Mouse (Mus musculus) liver, embryonic 11.5 days (tissue): ENCODE measurements around the gene Mia2. TPM values are rescaled to one million over a fixed set of nuclear protein-coding genes. Genes with fewer than 3 reads are reported as not detected.

ENCODE experiments used
- ATAC-seq: fragments of 200-750 bp; cut with Nextera tagmentation; replicated peaks from 2 replicates; pipeline ENCODE4 v1.8.0; 2017; ENCODE audit warnings: moderate number of reproducible peaks, mild to moderate bottlenecking, moderate TSS enrichment, moderate library complexity; ENCODE audit not compliant: low FRiP score
- DNase-seq: peaks from one replicate; pipeline ENCODE4 v3.0.0-alpha.2; 2017; ENCODE audit warnings: low spot score
- H3K27ac ChIP-seq: fragments of 300-500 bp; sonication (generic); 2 replicates; pipeline ENCODE4 v1.5.1; 2014; ENCODE audit warnings: mild to moderate bottlenecking, low read depth, low read length, control low read depth
- H3K27me3 ChIP-seq: fragments of 300-500 bp; sonication (generic); replicated peaks from 2 replicates; pipeline ENCODE4 v1.6.1; 2014; ENCODE audit warnings: low read length, mixed read lengths; ENCODE audit not compliant: control insufficient read depth, insufficient read depth
- H3K36me3 ChIP-seq: fragments of 300-500 bp; sonication (generic); 2 replicates; pipeline ENCODE4 v1.6.1; 2014; ENCODE audit warnings: mild to moderate bottlenecking, low read length, moderate library complexity, mixed read lengths; ENCODE audit not compliant: control insufficient read depth, insufficient read depth
- H3K4me1 ChIP-seq: fragments of 300-500 bp; sonication (generic); replicated peaks from 2 replicates; pipeline ENCODE4 v1.6.1; 2014; ENCODE audit warnings: low read length, mixed read lengths; ENCODE audit not compliant: control insufficient read depth, insufficient read depth
- H3K4me2 ChIP-seq: fragments of 300-500 bp; sonication (generic); 2 replicates; pipeline ENCODE4 v1.6.1; 2014; ENCODE audit warnings: mild to moderate bottlenecking, control low read depth, moderate library complexity
- H3K4me3 ChIP-seq: fragments of 300-500 bp; sonication (generic); 2 replicates; pipeline ENCODE4 v1.5.1; 2014; ENCODE audit warnings: low read depth, low read length, control low read depth
- H3K9ac ChIP-seq: fragments of 300-500 bp; sonication (generic); 2 replicates; pipeline ENCODE4 v1.6.1; 2014; ENCODE audit warnings: low read depth, low read length, control low read depth
- H3K9me3 ChIP-seq: fragments of 300-500 bp; sonication (generic); 2 replicates; pipeline ENCODE4 v1.6.1; 2016; ENCODE audit warnings: low read length, inconsistent platforms, mixed read lengths; ENCODE audit not compliant: control insufficient read depth
- WGBS: fragments of 180-500 bp; shearing (Covaris S2); extraction: QIAGEN DNeasy Blood & Tissue Kit; methylation state at CpG from one replicate; pipeline ENCODE4 v1.1.7; 2014; 5-methylcytosine and 5-hydroxymethylcytosine counted together
- polyA plus RNA-seq: library from polyadenylated mRNA; unstranded; fragments of >200 nt; fragmentation: Nextera tagmentation; extraction: Ambion mirVana; gene quantifications from 2 replicates; pipeline ENCODE4 v1.2.1, GENCODE M21; 2014

Mia2 gene
- polyA plus RNA-seq, 1 experiment from 2014 or later = 79.7 TPM

DNA sequence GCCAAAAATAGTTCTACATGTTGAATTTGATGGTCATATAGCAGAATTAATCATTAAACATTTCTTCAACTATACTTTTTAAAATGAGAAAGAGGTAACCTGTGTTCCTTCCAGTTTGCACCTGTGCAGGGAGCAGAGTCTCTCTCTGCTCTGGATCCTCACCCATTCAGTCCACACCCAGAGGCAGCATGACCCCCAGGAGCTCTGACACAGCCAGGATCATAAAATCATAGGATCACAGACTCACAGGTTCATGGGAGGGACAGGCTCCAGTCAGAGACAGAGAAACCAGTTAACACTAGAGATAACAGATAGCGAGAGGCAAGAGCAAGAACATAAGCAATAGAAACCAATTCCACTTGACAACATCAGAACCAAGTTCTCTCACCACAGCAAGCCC lies 112.2 kb downstream of the Mia2 start:
- H3K36me3 ChIP-seq = peaks cover 4% of the 10 kb centered on the region; the same call in 1 of the 2 replicates
- DNase-seq = no peak
- H3K27me3 ChIP-seq = no peaks in the 10 kb centered on the region
- WGBS = 46% methylated on average over 1 of the region's 1 CpGs
- no peaks in the 10 kb centered on the region; the same call in 1 of the 2 replicates for H3K4me1 ChIP-seq
- H3K4me3 ChIP-seq = no peak overlapping the region
- no peak overlapping the region for H3K4me2 ChIP-seq
- ATAC-seq = no peak; the same call in 1 of the 2 replicates
- H3K27ac ChIP-seq = no peak overlapping the region
- no peak overlapping the region for H3K9ac ChIP-seq
- H3K9me3 ChIP-seq = no peaks in the 10 kb centered on the region

DNA sequence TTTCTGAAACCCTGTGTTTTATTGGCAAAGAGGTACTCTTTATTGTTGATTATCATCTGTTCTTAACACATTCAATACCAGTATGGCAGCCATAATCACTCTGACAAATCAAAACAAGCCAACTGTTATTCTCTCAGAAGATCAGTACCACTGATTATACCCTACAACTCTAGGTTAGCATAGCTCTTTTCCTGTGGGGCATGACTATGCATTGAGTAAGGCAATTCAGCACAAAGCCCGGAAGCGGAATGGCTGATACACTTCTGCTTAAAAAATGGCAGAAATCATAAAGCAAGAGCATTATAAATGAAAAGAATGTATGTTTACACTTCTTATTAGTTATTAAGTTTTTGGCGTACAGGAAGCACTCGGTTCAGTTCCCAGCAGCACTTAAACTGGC lies 120.6 kb downstream of the Mia2 start:
- Histone ChIP-seq H3K4me2 (peak overlapping the region; percentile 17; the same call in 1 of the 2 replicates), H3K27me3 (no peaks in the 10 kb centered on the region), H3K4me3 (no peak overlapping the region; the same call in 1 of the 2 replicates), H3K9me3 (no peaks in the 10 kb centered on the region), H3K27ac (no peak overlapping the region), H3K36me3 (no peaks in the 10 kb centered on the region; the same call in 1 of the 2 replicates), H3K9ac (no peak overlapping the region), H3K4me1 (peaks cover 21% of the 10 kb centered on the region)
- DNase-seq (no peak), ATAC-seq (no peak)
- 82% methylated on average over 4 of the region's 4 CpGs for WGBS

DNA sequence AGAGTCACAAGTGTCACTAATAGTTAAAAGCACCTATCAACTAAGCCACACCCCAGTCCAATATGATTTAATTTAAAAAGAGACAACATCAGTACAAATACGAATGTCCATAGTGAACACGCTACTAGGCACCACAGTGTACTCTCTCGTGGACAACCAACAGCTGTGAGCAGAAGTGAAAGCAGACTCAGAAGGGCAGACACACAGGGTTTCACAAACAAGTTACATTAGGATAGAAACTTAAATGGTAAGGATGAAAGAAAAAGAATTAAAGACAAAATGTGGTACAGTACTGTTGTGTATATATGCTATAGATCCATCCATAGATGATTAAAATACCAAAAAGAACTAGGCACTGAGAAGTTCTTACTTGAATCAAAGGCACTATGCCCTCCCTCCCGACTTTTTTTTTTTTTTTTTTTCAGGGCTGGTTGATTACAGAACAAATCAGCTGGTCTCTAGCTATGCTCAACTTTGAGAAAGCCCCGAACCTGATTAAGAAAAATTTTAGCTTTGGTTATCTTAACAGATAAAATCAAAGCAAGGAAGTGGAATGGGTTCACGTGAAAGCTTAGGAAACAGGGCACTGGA lies 121.2 kb downstream of the Mia2 start:
- Histone ChIP-seq H3K4me3 (no peak overlapping the region; the same call in 1 of the 2 replicates), H3K4me2 (peak overlapping the region; percentile 17; the same call in 1 of the 2 replicates), H3K9ac (no peak overlapping the region), H3K9me3 (no peaks in the 10 kb centered on the region), H3K27me3 (no peaks in the 10 kb centered on the region), H3K36me3 (no peaks in the 10 kb centered on the region; the same call in 1 of the 2 replicates), H3K27ac (no peak overlapping the region), H3K4me1 (peaks cover 21% of the 10 kb centered on the region)
- no peak for ATAC-seq
- DNase-seq = no peak
- 63% methylated on average over 6 of the region's 6 CpGs for WGBS

DNA sequence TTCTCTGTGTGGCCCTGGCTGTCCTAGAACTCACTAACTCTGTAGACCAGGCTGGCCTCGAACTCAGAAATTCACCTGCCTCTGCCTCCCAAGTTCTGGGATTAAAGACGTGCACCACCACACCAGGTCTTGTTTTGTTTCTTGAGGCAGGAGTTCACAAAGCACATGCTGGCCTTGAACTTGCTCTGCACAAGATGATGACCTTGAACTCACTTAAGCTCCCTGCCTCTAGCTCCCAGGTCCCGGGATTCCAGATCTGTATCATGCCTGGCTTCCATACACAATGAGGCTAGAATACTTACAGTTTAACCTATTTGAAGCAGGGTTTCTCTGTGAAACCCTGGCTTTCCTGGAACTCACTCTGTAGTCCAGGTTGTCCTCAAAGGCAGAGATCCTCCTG lies 121.7 kb downstream of the Mia2 start:
- Histone ChIP-seq H3K4me1 (peaks cover 21% of the 10 kb centered on the region), H3K9me3 (no peaks in the 10 kb centered on the region), H3K4me3 (peak overlapping the region; percentile 81; the same call in 1 of the 2 replicates), H3K27ac (no peak overlapping the region), H3K27me3 (no peaks in the 10 kb centered on the region), H3K4me2 (peak overlapping the region; percentile 89), H3K36me3 (no peaks in the 10 kb centered on the region; the same call in 1 of the 2 replicates), H3K9ac (no peak overlapping the region)
- WGBS = 80% methylated on average over 3 of the region's 3 CpGs
- ATAC-seq = no peak
- no peak for DNase-seq

DNA sequence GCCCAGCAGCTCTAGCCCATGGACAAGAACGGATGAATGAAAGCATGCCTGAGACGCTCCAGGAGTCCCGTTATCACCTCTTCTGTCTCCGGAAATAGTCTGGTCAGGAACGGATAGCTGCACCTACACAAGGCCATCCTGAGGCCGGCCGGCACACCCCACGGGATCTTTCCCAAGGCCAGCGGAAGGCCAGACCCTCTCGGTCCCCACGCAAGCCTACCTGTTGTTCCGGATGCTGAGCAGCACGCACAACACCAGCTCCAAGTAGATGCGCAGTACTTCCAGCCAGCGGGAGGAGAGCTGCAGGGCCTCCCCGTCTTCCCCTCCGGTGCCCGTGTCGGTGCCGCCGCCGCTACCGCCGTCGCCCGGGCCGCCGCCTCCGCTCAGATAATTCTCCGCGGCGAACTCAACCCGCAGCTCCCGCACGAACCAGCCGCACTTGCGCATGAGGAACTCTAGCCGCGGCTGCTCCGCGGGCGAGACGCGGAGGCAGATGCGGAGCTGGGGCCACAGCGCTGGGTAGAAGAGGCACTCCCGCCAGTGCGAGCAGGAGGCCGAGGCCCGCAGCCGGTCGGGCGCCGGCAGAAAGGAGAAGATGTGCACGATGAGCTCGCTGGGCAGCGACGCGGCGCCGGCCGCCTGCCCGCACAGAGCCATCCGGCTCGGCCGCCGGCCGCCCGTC lies 123.2 kb downstream of the Mia2 start:
- peak overlapping the region; percentile 49 for H3K27ac ChIP-seq
- H3K27me3 ChIP-seq = no peaks in the 10 kb centered on the region
- H3K4me3 ChIP-seq = peak overlapping the region; percentile 81
- WGBS = under 1% methylated on average over 69 of the region's 69 CpGs
- peak overlapping the region; percentile 89 for H3K4me2 ChIP-seq
- DNase-seq = peak; percentile 58
- peak overlapping the region; percentile 85 for H3K9ac ChIP-seq
- no peaks in the 10 kb centered on the region for H3K36me3 ChIP-seq
- peaks cover 21% of the 10 kb centered on the region for H3K4me1 ChIP-seq
- no peaks in the 10 kb centered on the region for H3K9me3 ChIP-seq
- peak; percentile 15 for ATAC-seq

DNA sequence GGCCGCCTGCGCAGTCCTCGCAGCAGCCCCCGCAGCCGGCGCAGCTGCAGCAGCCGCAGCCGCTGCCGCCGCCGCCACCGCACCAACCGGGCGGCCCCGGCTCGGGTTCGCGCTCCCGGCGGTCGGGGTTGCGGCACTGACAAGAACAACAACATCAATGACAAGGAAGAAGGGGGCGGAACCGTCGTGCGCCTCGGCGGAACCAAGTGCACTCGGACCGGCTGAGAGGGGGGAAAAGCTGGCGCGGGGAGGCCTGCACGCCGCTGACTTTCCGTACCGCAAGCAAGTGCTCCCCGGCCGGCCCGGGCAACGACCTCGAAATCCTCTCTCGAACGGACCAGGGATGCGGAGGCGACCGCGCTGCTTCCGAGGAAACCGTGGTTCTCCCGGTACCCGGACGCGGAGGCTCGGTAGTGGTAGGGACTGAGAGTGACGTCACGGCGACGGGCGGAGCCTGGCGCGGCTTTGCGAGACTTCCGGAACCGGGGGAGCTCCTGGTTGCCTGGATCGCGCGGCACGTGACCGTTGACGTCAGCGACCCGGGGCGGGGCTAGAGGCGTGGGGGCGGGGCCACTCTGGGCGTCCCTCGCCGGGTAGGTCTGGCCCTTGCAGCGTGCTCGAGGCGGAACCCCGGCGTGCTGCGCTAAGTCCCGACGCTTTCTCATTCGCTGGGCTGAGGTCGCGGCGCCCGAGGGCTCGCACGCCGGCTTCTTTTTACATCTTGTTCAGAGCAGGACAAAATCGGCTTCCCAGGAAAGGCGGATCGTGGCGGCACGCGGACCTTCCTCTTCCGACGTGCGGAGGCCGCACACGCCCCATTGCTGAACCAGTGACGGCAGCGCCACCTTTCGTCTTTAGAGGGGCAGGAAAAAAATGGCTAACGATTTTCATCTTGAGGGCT lies 124.0 kb downstream of the Mia2 start, which contains the start of gene Fbxo33:
TSS of gene Fbxo33 (minus strand) at position 401 of the 901 bp plus-strand sequence.
- Histone ChIP-seq H3K4me1 (peaks cover 21% of the 10 kb centered on the region), H3K27ac (peak within 1 kb of the TSS; percentile 85), H3K4me3 (peak within 1 kb of the TSS; percentile 81), H3K9me3 (no peaks in the 10 kb centered on the region), H3K36me3 (no peaks in the 10 kb centered on the region), H3K9ac (peak within 1 kb of the TSS; percentile 85), H3K27me3 (no peaks in the 10 kb centered on the region), H3K4me2 (peak within 1 kb of the TSS; percentile 89)
- WGBS = under 1% methylated on average over 108 of the region's 109 CpGs
- ATAC-seq (peak; percentile 95), DNase-seq (peak; percentile 100)

DNA sequence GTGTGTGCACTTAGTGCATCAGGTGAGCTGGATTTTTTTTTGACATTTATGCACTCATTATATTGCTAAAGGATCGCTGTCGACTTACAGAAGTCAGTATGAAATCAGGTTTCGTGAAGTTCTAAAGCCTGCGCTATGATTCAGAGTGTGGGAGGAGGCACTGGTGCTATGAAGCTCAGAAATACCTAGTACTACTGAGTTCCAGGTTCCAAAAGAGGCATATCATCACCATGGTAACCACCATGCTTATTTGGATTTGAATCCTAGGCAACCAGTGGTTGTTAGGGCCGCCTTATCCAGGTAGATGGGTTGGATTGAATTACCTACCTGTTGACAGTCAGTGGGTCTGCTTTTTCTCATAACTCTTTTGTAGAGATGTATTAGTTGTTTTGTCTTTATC lies 132.8 kb downstream of the Mia2 start:
- no peak for ATAC-seq
- Histone ChIP-seq H3K9ac (no peak overlapping the region), H3K4me2 (no peak overlapping the region), H3K4me3 (no peak overlapping the region), H3K36me3 (no peaks in the 10 kb centered on the region), H3K27me3 (no peaks in the 10 kb centered on the region), H3K27ac (no peak overlapping the region), H3K9me3 (no peaks in the 10 kb centered on the region), H3K4me1 (no peaks in the 10 kb centered on the region)
- DNase-seq = no peak
- WGBS = 90% methylated on average over 5 of the region's 5 CpGs

DNA sequence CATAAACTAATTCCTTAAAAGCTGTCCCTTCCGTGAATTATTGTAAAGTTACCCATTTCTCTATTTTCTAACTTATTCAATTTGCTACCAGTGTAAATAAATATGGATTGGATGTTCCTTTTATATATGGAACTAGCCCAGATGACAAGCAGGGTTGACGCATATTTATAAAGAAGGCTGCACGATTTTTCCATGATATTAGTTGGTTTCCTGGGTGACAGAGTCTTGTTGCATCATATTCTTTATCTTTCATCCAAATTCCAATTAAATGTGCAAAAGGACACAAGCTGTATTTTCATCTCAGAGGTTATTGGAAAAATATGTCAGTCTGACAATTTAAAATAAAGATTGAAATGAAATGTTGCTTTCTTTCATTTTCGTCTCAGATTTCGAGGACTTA lies 142.8 kb downstream of the Mia2 start:
- Histone ChIP-seq H3K36me3 (no peaks in the 10 kb centered on the region), H3K4me2 (no peak overlapping the region), H3K27me3 (no peaks in the 10 kb centered on the region), H3K27ac (no peak overlapping the region), H3K9me3 (no peaks in the 10 kb centered on the region), H3K9ac (no peak overlapping the region), H3K4me3 (no peak overlapping the region), H3K4me1 (no peaks in the 10 kb centered on the region)
- DNase-seq (no peak), ATAC-seq (no peak)
- WGBS = 80% methylated on average over 5 of the region's 5 CpGs
